Mouse (Mus musculus) liver, embryonic 12.5 days (tissue): ENCODE measurements around the gene Clmn. TPM values are rescaled to one million over a fixed set of nuclear protein-coding genes. Genes with fewer than 3 reads are reported as not detected.
"Not testable (repeated sequence)": the region's sequence is repeated elsewhere in the genome, so short reads cannot be mapped to it uniquely, and the experiment has no call there.

Experiments used
- ATAC-seq: fragments of 200-750 bp; cut with Nextera tagmentation; 2 replicates; pipeline ENCODE4 v1.8.0; 2017; ENCODE audit warnings: moderate number of reproducible peaks, mild to moderate bottlenecking, moderate library complexity
- H3K27ac ChIP-seq: fragments of 300-500 bp; sonication (generic); 2 replicates; pipeline ENCODE4 v1.5.1; 2016; ENCODE audit warnings: mild to moderate bottlenecking
- H3K27me3 ChIP-seq: fragments of 300-500 bp; sonication (generic); replicated peaks from 2 replicates; pipeline ENCODE4 v1.6.1; 2016; ENCODE audit warnings: mild to moderate bottlenecking, moderate library complexity
- H3K36me3 ChIP-seq: fragments of 300-500 bp; sonication (generic); 2 replicates; pipeline ENCODE4 v1.6.1; 2016; ENCODE audit warnings: mild to moderate bottlenecking, moderate library complexity
- H3K4me1 ChIP-seq: fragments of 300-500 bp; sonication (generic); 2 replicates; pipeline ENCODE4 v1.6.1; 2016
- H3K4me2 ChIP-seq: fragments of 300-500 bp; sonication (generic); 2 replicates; pipeline ENCODE4 v1.6.1; 2016; ENCODE audit warnings: mild to moderate bottlenecking, moderate library complexity
- H3K4me3 ChIP-seq: fragments of 300-500 bp; sonication (generic); 2 replicates; pipeline ENCODE4 v1.5.1; 2016; ENCODE audit warnings: mild to moderate bottlenecking, moderate library complexity
- H3K9ac ChIP-seq: fragments of 300-500 bp; sonication (generic); 2 replicates; pipeline ENCODE4 v1.6.1; 2016; ENCODE audit warnings: mild to moderate bottlenecking, moderate library complexity
- H3K9me3 ChIP-seq: fragments of 300-500 bp; sonication (generic); replicated peaks from 2 replicates; pipeline ENCODE4 v1.6.1; 2016; ENCODE audit warnings: mild to moderate bottlenecking, moderate library complexity
- WGBS: fragments of 180-500 bp; shearing (Covaris S2); methylation state at CpG from one replicate; pipeline ENCODE4 v1.1.7; 2016; ENCODE audit not compliant: insufficient replicate concordance; 5-methylcytosine and 5-hydroxymethylcytosine counted together
- polyA plus RNA-seq: library from polyadenylated mRNA; unstranded; fragments of >200 nt; fragmentation: Nextera tagmentation; extraction: Ambion mirVana; gene quantifications from 2 replicates; pipeline ENCODE4 v1.2.1, GENCODE M21; 2016

Clmn gene
- polyA plus RNA-seq, 1 experiment from 2014 or later: 0.37 TPM

DNA sequence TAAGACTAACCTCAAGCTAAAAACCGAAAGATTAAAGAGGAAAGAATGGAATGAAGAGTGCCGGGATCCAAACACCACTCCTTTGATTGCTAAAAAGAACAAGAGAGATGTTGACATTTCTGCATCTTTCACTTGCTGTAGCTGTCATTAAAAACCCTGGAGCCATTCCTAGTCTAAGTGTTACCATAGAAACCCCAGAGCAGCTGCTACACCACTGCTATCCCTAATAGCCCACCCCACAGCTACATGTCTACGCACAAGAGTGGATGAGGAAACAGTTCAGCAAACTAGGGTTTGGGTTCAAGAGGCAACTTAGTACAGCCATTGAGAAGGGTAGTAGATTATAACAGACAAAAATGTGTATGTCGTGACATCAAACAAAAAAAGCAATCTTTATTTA is 121.2 kb downstream of the Clmn start:
- H3K27ac ChIP-seq: no peak overlapping the region

DNA sequence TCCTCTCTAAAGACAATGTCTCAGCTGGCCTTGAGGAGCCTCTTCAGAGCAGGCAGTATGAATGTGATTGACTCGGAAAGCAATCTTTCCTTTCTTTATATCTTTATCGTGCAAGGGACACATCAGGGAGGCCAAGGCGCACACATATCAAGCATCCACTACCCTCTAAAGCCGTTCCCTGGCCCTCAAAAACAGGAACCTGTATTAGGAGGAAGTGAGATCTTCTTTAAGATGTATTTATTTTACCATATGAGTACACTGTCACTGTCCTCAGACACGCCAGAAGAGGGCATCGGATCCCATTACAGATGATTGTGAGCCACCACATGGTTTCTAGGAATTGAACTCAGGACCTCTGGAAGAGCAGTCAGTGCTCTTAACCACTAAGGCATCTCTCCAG is 122.6 kb downstream of the Clmn start:
- Histone ChIP-seq H3K36me3 (peaks cover 21% of the 10 kb centered on the region), H3K9ac (no peak overlapping the region), H3K27me3 (no peaks in the 10 kb centered on the region), H3K4me3 (no peak overlapping the region), H3K4me2 (no peak overlapping the region), H3K9me3 (no peaks in the 10 kb centered on the region), H3K4me1 (peaks cover 35% of the 10 kb centered on the region), H3K27ac (no peak overlapping the region)
- WGBS: 30% methylated on average over 6 of the region's 6 CpGs
- no peak for ATAC-seq

More for the DNA sequence above, 121.2 kb downstream of the Clmn start:
- Histone ChIP-seq H3K9ac (no peak overlapping the region), H3K36me3 (peaks cover 10% of the 10 kb centered on the region; the same call in 1 of the 2 replicates), H3K27me3 (no peaks in the 10 kb centered on the region), H3K4me3 (no peak overlapping the region), H3K4me1 (peaks cover 48% of the 10 kb centered on the region), H3K4me2 (no peak overlapping the region), H3K9me3 (no peaks in the 10 kb centered on the region)
- ATAC-seq: no peak
- WGBS: 82% methylated on average over 4 of the region's 4 CpGs

DNA sequence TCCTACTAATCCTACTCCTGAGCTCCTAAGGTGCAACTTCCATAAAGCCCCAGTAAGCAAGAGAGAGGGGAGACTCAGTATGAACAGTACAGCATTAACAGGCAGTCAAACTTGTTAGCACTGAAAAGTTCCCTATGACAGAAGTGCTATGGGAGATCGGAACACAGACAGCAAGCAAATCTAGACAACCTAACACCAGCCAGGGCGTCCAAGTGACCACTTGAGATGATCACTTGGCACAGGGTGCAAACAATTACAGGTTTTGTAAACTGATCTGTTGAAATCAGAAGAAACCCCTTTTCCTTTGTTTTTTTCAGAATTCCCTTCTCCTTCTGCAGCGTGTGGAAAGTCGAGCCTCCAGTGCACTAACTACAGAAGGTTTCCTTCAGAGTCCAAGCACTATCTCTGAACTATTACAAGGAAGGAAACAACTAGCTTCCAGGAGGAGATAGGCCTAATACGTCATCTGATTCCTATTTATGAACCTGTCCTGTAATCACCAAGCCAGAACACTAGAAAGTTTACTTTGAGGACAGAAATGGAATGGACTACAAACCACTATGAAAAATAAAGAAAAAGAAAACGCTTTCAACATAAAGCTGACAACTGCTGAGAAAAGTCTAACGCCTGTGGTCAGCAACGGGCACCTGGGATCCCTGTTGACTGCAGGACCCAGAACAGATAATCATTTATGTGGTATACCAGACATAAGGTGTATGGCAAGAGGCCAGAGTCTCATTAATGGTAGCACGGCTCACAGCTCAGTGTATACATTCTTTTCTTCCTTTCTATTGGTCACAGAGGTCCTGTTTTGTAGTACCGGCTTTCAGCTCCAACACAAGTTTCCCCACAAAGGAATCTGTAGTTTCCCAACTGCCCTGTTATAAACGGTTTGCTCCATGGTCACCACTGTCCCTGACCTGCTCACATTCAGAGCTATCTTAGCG is 123.8 kb downstream of the Clmn start:
- Histone ChIP-seq H3K27me3 (no peaks in the 10 kb centered on the region), H3K9me3 (no peaks in the 10 kb centered on the region), H3K4me2 (no peak overlapping the region), H3K27ac (no peak overlapping the region), H3K4me1 (peaks cover 27% of the 10 kb centered on the region), H3K4me3 (no peak overlapping the region), H3K9ac (no peak overlapping the region), H3K36me3 (peaks cover 26% of the 10 kb centered on the region)
- ATAC-seq: no peak
- 71% methylated on average over 12 of the region's 12 CpGs for WGBS

DNA sequence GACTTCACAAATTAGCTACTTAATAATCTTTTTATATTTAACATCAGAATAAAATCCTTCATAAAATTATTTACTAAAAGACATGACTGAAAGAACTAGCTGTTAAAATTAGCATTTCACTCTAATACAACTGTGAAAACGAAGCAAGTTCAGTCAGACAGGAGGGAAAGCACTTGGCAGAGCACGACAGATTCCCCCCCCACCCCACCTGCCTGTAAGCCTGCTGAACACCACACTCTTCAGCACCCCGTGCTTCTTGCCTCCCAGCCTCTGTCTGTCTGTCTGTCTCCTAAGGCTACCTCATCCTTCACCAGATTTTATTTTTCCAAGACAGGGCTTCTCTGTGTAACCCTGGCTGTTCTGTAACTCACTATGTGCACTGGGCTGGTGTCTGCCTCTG is 125.9 kb downstream of the Clmn start:
- H3K9ac ChIP-seq: no peak overlapping the region
- H3K27ac ChIP-seq: no peak overlapping the region
- H3K4me1 ChIP-seq: peaks cover 29% of the 10 kb centered on the region
- H3K4me3 ChIP-seq: no peak overlapping the region
- H3K4me2 ChIP-seq: no peak overlapping the region
- ATAC-seq: no peak
- 74% methylated on average over 3 of the region's 3 CpGs for whole genome bisulfite sequencing
- no peaks in the 10 kb centered on the region for H3K9me3 ChIP-seq
- H3K27me3 ChIP-seq: no peaks in the 10 kb centered on the region
- H3K36me3 ChIP-seq: peaks cover 35% of the 10 kb centered on the region

DNA sequence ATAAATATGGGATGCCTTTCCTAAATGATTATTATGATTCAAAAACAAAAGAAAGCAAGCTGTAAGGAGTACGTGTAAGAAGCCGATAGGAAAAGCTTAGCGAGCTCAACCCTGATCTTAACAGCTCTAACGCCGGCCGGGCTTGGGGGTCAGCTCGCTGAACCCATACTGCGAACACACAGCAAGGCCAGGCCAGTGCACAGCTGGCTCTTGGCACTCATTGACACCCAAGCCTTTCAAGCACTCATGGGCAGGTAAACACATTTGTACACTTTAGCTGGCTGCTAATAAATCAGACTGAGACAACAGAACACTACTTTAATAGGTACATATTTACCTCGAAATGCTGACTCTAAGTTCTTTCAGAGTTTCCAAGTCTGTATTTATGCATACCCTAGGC is 126.4 kb downstream of the Clmn start:
- no peak for ATAC-seq
- Histone ChIP-seq H3K9ac (no peak overlapping the region), H3K27me3 (no peaks in the 10 kb centered on the region), H3K4me2 (no peak overlapping the region), H3K36me3 (peaks cover 40% of the 10 kb centered on the region), H3K4me3 (no peak overlapping the region), H3K9me3 (no peaks in the 10 kb centered on the region), H3K27ac (no peak overlapping the region), H3K4me1 (peaks cover 26% of the 10 kb centered on the region)
- WGBS: 85% methylated on average over 9 of the region's 9 CpGs

DNA sequence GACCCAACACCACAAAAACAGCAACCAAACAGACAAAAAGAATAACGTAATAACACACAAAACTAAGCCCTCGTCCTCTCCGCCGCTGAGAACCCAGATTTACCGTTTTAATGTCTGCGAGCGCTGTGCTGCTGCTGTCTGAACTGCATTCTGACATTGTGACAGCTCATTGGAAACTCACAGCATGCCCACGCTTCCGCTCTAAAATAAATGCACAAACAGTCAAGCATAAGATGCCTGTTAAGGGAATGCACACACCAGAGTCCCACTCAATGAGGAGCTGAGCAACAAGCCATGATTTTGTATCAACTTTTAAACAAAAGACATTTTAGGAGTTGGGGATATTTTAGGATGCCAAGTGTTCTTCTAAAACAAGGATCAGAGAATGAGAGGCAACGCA is 127.2 kb downstream of the Clmn start:
- H3K4me1 ChIP-seq: peaks cover 19% of the 10 kb centered on the region
- H3K36me3 ChIP-seq: peaks cover 47% of the 10 kb centered on the region
- no peak overlapping the region for H3K4me3 ChIP-seq
- 90% methylated on average over 10 of the region's 10 CpGs for WGBS
- H3K4me2 ChIP-seq: no peak overlapping the region
- H3K27me3 ChIP-seq: no peaks in the 10 kb centered on the region
- H3K9ac ChIP-seq: no peak overlapping the region
- H3K9me3 ChIP-seq: no peaks in the 10 kb centered on the region
- no peak for ATAC-seq
- H3K27ac ChIP-seq: no peak overlapping the region

DNA sequence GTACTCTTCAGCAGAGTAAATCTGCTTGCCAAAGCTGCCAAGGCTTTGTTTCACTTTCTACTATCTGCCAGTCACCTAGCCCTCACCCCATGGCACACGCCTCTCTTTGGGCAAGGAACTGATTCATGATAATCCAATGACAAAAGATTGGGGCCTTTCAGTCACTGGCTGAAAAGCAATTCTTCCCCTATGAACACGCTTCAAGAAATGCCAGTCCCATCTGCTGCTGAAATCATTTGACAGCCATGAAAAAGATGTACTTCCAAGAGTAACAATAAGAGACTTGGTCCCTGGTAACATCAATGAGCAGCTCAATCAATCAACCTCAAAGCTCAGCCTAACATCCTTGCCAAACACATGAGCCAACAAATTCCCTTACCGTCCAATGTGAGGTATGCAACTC is 128.9 kb downstream of the Clmn start:
- Histone ChIP-seq H3K4me3 (no peak overlapping the region), H3K36me3 (peaks cover 64% of the 10 kb centered on the region), H3K9ac (no peak overlapping the region), H3K27ac (no peak overlapping the region), H3K9me3 (no peaks in the 10 kb centered on the region), H3K4me1 (peaks cover 4% of the 10 kb centered on the region; the same call in 1 of the 2 replicates), H3K4me2 (no peak overlapping the region), H3K27me3 (no peaks in the 10 kb centered on the region)
- WGBS: 75% methylated on average over 3 of the region's 3 CpGs
- no peak for ATAC-seq

DNA sequence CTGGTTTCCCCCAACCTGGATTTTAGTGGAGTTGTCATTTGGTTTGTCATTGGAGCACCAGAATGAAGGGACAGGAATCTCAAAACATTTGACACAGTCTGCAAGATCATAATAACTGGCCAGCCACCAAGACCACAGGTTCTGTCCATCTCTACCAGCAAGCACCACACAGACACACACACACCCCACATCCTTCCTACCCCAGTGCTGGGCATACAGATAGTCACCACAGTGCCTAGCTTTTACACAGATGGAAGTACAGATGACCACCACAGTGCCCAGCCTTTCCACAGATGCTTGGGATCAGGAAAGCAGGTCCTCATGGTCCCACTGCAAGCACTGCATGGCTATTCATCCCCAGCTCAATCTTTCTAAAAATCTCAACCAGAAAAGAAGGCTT is 131.7 kb downstream of the Clmn start:
- ATAC-seq: no peak
- no peaks in the 10 kb centered on the region for H3K27me3 ChIP-seq
- no peak overlapping the region for H3K4me3 ChIP-seq
- no peak overlapping the region for H3K4me2 ChIP-seq
- no peak overlapping the region for H3K27ac ChIP-seq
- 0 out of 2 replicates have a peak, but pooled peaks cover 3% of the 10 kb centered on the region for H3K4me1 ChIP-seq
- H3K9me3 ChIP-seq: no peaks in the 10 kb centered on the region
- peaks cover 88% of the 10 kb centered on the region for H3K36me3 ChIP-seq
- H3K9ac ChIP-seq: no peak overlapping the region

DNA sequence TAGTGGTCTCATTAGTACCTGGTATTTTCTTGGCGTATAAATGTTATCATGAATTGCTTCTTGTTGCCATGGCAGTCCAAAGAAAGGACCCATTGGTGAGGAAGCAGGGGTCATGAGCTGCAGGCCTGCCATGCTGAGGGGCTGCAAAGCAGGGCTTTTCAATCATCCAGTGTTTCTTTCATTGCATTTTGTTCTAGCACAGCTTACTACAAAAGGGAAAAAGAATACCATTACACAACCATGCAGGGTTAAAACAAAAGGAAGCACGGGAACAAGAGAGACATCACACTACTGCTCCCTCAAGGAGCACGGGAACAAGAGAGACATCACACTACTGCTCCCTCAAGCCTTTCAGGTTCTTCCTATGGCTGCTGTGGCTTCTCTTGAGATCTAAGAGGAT is 133.1 kb downstream of the Clmn start:
- no peak for ATAC-seq
- Histone ChIP-seq H3K9me3 (no peaks in the 10 kb centered on the region), H3K4me2 (no peak overlapping the region), H3K27me3 (no peaks in the 10 kb centered on the region), H3K4me3 (no peak overlapping the region), H3K4me1 (0 out of 2 replicates have a peak, but pooled peaks cover 3% of the 10 kb centered on the region), H3K9ac (no peak overlapping the region), H3K36me3 (peaks cover 91% of the 10 kb centered on the region), H3K27ac (no peak overlapping the region)
- WGBS: 72% methylated on average over 3 of the region's 3 CpGs

DNA sequence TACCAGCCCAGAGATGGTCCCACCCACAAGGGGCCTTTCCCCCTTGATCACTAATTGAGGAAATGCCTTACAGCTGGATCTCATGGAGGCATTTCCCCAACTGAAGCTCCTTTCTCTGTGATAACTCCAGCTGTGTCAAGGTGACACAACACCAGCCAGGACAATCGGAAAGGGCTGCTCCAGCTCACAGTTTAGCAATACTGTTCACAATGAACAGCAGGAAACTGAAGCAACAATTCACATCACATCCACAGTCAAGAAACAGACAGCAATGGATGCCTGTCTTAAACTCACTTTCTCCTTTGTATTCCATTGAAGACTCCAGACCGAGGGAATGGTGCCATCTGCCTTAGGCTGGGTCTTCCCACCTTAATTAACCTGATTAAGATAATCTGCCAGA is 138.4 kb downstream of the Clmn start:
- peaks cover 94% of the 10 kb centered on the region for H3K36me3 ChIP-seq
- not testable (repeated sequence) for H3K4me1 ChIP-seq
- 77% methylated on average over 2 of the region's 2 CpGs for WGBS

DNA sequence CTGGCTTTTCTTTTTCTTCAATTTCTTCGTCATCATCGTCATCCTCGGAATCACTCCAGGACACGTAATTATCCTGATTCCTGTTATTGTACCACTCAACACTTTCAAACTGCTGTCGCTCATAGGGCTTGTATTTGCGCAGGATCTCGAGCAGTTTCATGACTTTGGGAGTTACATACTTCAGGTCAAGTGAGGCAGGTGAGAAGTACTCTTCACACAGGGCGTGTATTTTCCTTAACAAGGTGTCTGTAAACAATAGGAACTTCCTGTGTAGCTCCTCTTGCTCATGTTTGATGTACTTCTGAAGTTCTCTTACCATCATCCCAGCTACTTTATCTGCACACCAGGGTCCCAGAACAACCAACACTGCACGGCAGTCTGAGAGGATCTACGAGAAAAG is 142.8 kb downstream of the Clmn start:
- Histone ChIP-seq H3K36me3 (peaks cover 81% of the 10 kb centered on the region), H3K9me3 (no peaks in the 10 kb centered on the region), H3K4me2 (no peak overlapping the region), H3K27me3 (no peaks in the 10 kb centered on the region), H3K9ac (no peak overlapping the region), H3K4me1 (0 out of 2 replicates have a peak, but pooled peaks cover 4% of the 10 kb centered on the region), H3K27ac (no peak overlapping the region), H3K4me3 (no peak overlapping the region)
- ATAC-seq: no peak
- 89% methylated on average over 10 of the region's 10 CpGs for WGBS

More for the DNA sequence above, 138.4 kb downstream of the Clmn start:
- not testable (repeated sequence) for H3K9ac ChIP-seq, H3K9me3 ChIP-seq, H3K4me3 ChIP-seq, ATAC-seq, H3K27me3 ChIP-seq, H3K4me2 ChIP-seq, H3K27ac ChIP-seq

DNA sequence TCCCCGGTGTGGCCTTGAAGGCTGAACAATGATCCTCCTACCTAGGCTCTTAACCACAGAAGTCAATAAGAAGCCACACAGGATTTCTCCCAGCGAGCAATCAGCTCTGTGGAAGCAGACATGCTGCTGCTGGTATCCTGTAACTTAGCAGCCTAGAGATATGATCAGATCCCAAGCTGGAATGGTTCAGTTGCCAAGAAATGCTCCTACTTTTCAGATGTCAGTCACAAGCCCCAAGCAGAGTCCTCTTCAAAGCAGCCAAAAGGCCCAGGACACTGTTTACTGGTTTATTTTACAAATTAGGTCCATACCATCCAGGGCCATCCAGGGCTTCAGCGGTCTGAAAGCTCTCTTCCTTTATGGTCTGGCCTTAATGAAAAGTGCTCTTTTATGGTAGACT is 143.9 kb downstream of the Clmn start:
- Histone ChIP-seq H3K27ac (no peak overlapping the region), H3K36me3 (peaks cover 81% of the 10 kb centered on the region), H3K4me1 (0 out of 2 replicates have a peak, but pooled peaks cover 4% of the 10 kb centered on the region), H3K9ac (no peak overlapping the region), H3K4me2 (no peak overlapping the region), H3K4me3 (no peak overlapping the region), H3K9me3 (no peaks in the 10 kb centered on the region), H3K27me3 (no peaks in the 10 kb centered on the region)
- ATAC-seq: no peak
- WGBS: 80% methylated on average over 3 of the region's 3 CpGs
